Mouse (Mus musculus) heart, embryonic 16.5 days (tissue): Measurements from ENCODE around the gene Usp47. TPM values are rescaled to one million over a fixed set of nuclear protein-coding genes. Genes with fewer than 3 reads are reported as not detected.
A peak's percentile ranks its signal among the peaks of the same experiment; 100 is the strongest.

ENCODE experiments used
- ATAC-seq: fragments of 200-750 bp; cut with Nextera tagmentation; replicated peaks from 2 replicates; pipeline ENCODE4 v1.8.0; 2017; ENCODE audit warnings: moderate number of reproducible peaks; ENCODE audit not compliant: insufficient read depth, low FRiP score; ENCODE audit errors: extremely low read depth
- H3K27ac ChIP-seq: fragments of 300-500 bp; sonication (generic); 2 replicates; pipeline ENCODE4 v1.5.1; 2014; ENCODE audit warnings: mild to moderate bottlenecking, low read length, control low read depth, moderate library complexity
- H3K27me3 ChIP-seq: fragments of 300-500 bp; sonication (generic); 2 replicates; pipeline ENCODE4 v1.6.1; 2014; ENCODE audit warnings: low read length, mixed read lengths; ENCODE audit not compliant: control insufficient read depth, insufficient read depth
- H3K36me3 ChIP-seq: fragments of 300-500 bp; sonication (generic); 2 replicates; pipeline ENCODE4 v1.6.1; 2014; ENCODE audit not compliant: control insufficient read depth, insufficient read depth
- H3K4me1 ChIP-seq: fragments of 300-500 bp; sonication (generic); 2 replicates; pipeline ENCODE4 v1.6.1; 2014; ENCODE audit warnings: low read length, mixed read lengths; ENCODE audit not compliant: control insufficient read depth, insufficient read depth
- H3K4me2 ChIP-seq: fragments of 300-500 bp; sonication (generic); 2 replicates; pipeline ENCODE4 v1.6.1; 2014; ENCODE audit warnings: low read depth, mild to moderate bottlenecking, control low read depth, low read length
- H3K4me3 ChIP-seq: fragments of 300-500 bp; sonication (generic); 2 replicates; pipeline ENCODE4 v1.5.1; 2014; ENCODE audit warnings: mild to moderate bottlenecking, control low read depth, low read length
- H3K9ac ChIP-seq: fragments of 300-500 bp; sonication (generic); 2 replicates; pipeline ENCODE4 v1.6.1; 2014; ENCODE audit warnings: low read length, control low read depth
- H3K9me3 ChIP-seq: fragments of 300-500 bp; sonication (generic); replicated peaks from 2 replicates; pipeline ENCODE4 v1.6.1; 2016; ENCODE audit warnings: low read length; ENCODE audit not compliant: control insufficient read depth
- whole genome bisulfite sequencing: fragments of 180-500 bp; shearing (Covaris S2); extraction: QIAGEN DNeasy Blood & Tissue Kit; methylation state at CpG from one replicate; pipeline ENCODE4 v1.1.7; 2014; 5-methylcytosine and 5-hydroxymethylcytosine counted together
- polyA plus RNA-seq: library from polyadenylated mRNA; unstranded; fragments of >200 nt; fragmentation: Nextera tagmentation; extraction: Ambion mirVana; gene quantifications from 2 replicates; pipeline ENCODE4 v1.2.1, GENCODE M21; 2015

Usp47 gene
- polyA plus RNA-seq, 1 experiment from 2014 or later: 56.4 TPM

- H3K4me1 ChIP-seq: peaks cover 13% of the 10 kb centered on the region
- peak within 1 kb of the TSS; percentile 82 for H3K4me2 ChIP-seq
- H3K9me3 ChIP-seq: no peaks in the 10 kb centered on the region
- peak; percentile 38; the same call in 1 of the 2 replicates for ATAC-seq
- H3K27me3 ChIP-seq: 0 out of 2 replicates have a peak, but pooled peaks cover 2% of the 10 kb centered on the region
- WGBS: 7% methylated on average over 20 of the region's 21 CpGs
- peak within 1 kb of the TSS; percentile 51 for H3K27ac ChIP-seq
- H3K9ac ChIP-seq: peak within 1 kb of the TSS; percentile 77
- H3K4me3 ChIP-seq: peak within 1 kb of the TSS; percentile 66
- H3K36me3 ChIP-seq: no peaks in the 10 kb centered on the region
These were observed 135.6 kb downstream of the Usp47 start, which contains the start of gene Dkk3 for GRCm38 (mm10) chr7:112158942-112159341. Gene Dkk3 (minus strand): TSS chr7:112159057.

- ATAC-seq: no peak
- peaks cover 9% of the 10 kb centered on the region for H3K4me1 ChIP-seq
- H3K27ac ChIP-seq: no peak overlapping the region
- H3K9ac ChIP-seq: no peak overlapping the region
- no peaks in the 10 kb centered on the region for H3K36me3 ChIP-seq
- H3K9me3 ChIP-seq: no peaks in the 10 kb centered on the region
- no peak overlapping the region for H3K4me3 ChIP-seq
- WGBS: 53% methylated on average over 5 of the region's 6 CpGs
- no peak overlapping the region for H3K4me2 ChIP-seq
- 0 out of 2 replicates have a peak, but pooled peaks cover 2% of the 10 kb centered on the region for H3K27me3 ChIP-seq
These were observed 136.5 kb downstream of the Usp47 start for GRCm38 (mm10) chr7:112159835-112160234.

Other genes starting within 250 kb of the Usp47 start
- gene Galnt18, start 243.5 kb upstream of the Usp47 start, polyA plus RNA-seq: 19.2 and 21.9 TPM in 2 replicates
- gene Dkk3, start 135.6 kb downstream of the Usp47 start, polyA plus RNA-seq: 73.8 and 91.0 TPM in 2 replicates
- gene Mical2, start 202.4 kb downstream of the Usp47 start, polyA plus RNA-seq: 128 and 145 TPM in 2 replicates